Mouse (Mus musculus): ENCODE results near the gene Gabbr2.

Gene Gabbr2

DNA sequence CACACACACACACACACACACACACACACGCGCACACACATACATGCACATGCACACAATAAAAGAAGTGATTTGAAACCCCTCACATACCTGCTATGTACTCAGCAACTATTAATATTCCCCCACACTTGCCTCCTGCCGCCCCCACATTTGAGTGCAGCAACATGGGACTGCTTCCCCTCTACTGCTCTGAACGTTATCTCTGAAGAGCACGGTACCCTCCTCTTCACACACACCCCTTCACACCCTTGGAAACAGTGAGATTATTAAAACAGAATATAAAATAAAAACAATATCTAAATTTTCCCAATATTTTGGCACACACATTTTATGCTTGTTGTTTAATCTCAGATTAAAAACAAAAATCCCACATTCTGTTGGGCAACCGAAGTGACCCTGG, 77.1 kb downstream of the Gabbr2 start:
- no peak for DNase-seq

GRCm38 (mm10) chr4:46906036-46906691, 85.5 kb downstream of the Gabbr2 start:
- DNase-seq, result no peak

- no peak for DNase-seq
These were observed 86.5 kb downstream of the Gabbr2 start for GRCm38 (mm10) chr4:46905152-46905551.

DNA sequence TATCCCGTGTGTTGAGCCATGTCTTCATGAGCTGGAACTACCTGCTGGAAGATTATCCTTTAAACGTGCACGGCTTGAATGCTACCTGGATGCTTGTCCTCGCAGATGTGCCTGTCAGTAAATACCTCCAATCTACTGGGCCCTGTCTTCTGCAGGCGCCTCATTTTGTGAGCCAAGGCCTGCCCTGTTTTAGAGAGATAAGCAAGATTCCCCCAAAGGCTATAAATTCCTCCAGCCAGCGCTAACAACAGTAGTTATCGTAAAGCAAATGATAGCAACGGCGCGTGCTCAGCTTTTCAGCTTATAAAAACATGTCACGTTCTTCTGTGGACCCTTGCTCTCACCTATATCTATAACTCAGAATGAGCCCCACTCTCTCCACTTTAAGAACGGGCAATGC, 87.5 kb downstream of the Gabbr2 start:
- DNase-seq, result no peak

DNA sequence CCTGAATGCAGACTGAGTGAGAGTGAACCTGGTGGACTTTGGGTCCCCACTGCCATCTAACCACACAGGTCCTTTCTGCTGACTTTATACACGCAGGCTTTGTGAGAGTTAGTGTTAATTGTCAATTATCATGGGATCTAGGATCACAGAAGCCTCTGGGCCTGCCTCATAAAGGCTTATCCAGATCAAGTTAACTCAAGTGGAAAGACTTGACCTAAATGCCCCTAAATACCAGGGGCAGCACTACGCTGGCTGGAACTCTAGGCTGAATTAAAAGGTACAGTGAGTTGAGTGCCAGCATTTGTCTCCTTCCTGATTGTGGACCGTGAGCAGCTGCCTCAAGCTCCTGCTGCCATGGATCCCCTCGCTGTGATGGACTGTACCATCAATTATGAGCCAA, 93.1 kb downstream of the Gabbr2 start:
- DNase-seq, result peak; percentile 15

GRCm38 (mm10) chr4:46897634-46898399, 93.9 kb downstream of the Gabbr2 start:
- peak; percentile 28 for DNase-seq

- peak; percentile 66 for DNase-seq
These were observed 97.5 kb downstream of the Gabbr2 start for GRCm38 (mm10) chr4:46894144-46894543.

DNA sequence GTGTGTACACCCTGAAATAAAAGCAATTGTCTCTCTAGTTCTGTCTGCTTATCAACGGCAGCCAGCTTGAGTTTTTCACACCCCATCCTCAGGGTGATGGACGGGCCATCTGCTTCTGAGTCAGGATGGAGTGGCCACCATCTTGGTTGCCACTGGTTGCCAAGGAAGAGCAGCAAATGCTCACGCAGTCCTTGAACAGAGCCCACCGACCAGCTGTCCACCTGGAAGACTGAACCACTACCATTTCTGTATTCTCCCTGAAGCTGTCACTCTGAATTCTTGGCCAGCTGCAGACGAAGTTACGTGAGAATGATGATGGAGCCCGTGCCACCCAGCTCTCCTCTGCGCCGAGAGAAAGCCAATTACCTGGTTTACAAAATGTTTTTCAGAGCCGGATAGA, 102.5 kb downstream of the Gabbr2 start:
- no peak for DNase-seq

DNA sequence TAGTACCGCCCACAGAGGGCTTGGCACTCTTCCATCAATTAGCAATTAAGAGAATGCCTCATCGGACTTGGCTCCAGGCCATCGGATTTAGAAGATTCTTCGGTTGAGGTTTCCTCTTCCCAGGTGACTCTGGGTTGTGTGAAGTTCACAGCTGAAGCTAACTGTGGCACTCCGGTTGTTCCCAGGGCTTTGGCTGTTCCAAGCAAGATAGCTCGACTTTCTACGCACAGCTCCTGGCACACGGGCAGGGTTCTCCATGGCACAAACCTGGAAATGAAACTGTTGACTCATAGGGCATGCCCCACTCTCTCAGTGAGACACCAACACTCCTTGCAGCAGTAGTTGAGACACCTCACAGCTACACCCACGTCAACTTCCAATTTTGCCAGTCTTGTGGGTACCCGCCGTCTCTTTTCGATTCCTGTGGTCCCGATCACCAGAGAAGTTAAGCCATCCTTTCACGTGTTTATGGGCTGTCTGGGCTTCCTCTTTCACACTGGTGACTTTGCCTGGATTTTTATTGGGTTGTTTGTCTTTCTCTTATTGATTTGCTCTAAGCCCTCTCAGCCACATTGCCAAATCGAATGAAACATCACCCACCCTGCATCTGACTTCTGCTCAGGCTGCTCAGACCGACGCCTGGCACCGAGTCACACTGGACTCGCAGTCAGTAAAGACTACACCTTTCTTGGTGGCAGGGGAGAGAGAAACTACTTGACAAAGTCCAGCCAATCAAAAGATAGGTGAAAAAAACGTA, 105.9 kb downstream of the Gabbr2 start:
- peak; percentile 24 for DNase-seq

GRCm38 (mm10) chr4:46884132-46884531, 107.5 kb downstream of the Gabbr2 start:
- no peak for DNase-seq

DNA sequence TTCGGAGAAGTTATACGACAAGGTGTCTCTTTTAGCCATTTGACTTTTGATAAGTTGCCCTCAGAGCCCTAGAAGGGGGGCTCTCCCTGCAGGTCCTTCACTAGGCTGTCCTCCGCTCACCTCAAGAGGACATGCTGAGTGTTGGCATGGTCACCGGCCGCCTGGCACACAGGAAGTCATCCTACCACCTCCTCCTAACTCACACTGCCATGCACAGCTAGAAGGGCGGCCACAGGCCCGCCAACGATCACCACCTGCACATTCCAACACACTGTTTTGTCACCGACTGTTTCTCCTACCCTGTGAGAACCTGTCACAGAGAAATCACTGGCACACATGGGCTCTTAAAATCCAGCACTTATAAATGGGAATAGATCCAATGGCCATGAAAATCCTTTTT, 108.1 kb downstream of the Gabbr2 start:
- DNase-seq, result no peak

GRCm38 (mm10) chr4:46883047-46883446, 108.6 kb downstream of the Gabbr2 start:
- no peak for DNase-seq

DNA sequence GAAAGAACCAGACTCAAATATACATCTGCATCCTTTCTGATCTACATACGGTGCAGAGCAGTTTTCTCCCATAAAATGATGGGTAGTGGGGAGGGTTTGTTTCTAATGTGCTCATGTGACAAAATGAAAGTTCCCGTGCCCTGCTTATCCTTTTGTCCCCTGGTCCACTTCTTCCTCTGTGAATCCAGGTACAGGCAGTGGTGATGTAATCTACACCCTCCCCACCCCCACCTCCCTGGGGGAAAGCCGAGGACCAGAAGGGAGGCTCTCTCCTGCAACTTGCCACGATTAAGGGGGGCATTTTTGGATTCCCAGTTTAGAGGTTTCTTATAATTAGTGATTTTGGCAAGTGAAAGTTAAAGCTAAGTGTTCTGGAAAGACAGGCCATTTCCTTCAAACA, 110.4 kb downstream of the Gabbr2 start:
- no peak for DNase-seq

DNA sequence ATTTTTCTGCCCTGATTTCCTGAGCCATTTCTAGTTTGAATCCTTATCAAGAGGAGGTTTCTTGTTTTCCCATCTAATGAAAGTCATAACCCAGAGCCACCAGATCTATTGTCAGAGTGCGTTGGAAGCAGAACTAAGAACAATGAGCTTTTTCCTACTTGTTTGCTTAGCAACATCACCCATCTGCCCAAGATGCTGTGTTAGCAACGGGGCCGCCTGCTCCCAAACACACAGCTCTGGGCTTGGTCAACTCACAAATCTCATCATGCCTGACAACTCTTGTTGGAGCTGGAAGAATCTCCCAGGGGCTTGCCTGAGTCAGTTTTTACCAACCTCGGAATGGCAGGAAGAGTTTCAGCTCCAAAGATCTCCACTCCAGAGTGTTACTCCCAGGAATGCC, 111.7 kb downstream of the Gabbr2 start:
- DNase-seq, result no peak

- no peak for DNase-seq
These were observed 118.9 kb downstream of the Gabbr2 start for GRCm38 (mm10) chr4:46872750-46873149.

DNA sequence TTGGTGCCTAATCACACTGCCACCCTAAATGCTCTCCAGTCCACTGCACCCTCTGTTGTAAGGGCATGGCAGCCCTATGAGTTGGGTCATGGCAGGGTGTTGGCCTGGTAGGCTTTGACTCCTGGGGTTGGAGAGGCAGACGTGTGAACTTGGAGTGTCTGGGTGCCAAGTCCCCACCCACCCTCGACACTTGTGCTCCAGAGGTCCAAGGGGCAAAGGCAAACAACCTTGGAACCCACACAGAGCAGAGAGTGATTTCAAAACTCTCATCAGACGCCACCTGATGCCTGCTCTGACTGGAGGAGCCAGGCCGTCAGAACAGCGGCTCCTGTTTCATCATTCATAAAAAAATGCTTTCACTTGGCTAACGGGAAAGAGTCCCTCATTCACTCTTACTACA, 121.5 kb downstream of the Gabbr2 start:
- peak; percentile 92 for DNase-seq

- peak; percentile 82 for DNase-seq
These were observed 122.3 kb downstream of the Gabbr2 start for GRCm38 (mm10) chr4:46869380-46869779.

GRCm38 (mm10) chr4:46868921-46869320, 122.8 kb downstream of the Gabbr2 start:
- peak; percentile 69 for DNase-seq

- peak; percentile 83 for DNase-seq
These were observed 123.5 kb downstream of the Gabbr2 start for GRCm38 (mm10) chr4:46868181-46868580.

DNA sequence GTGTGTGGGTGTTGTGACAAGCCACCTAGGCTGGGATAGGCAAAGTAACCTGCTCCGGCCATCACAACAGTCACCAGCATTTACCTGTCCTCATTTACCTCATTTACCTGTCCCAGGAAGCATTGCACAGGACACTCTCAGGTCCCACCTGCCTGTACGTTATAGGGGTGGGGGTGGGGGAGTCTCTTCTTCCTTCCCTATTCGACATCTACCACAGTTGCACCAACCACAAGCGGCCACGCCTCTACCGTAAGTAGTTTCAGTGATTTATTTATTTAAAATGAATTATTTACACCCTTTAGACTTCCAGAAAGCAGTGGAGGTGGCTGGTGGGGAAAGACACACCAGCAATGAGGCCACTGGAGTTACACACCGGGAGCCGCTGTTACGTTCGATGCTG, 123.9 kb downstream of the Gabbr2 start:
- no peak for DNase-seq

DNA sequence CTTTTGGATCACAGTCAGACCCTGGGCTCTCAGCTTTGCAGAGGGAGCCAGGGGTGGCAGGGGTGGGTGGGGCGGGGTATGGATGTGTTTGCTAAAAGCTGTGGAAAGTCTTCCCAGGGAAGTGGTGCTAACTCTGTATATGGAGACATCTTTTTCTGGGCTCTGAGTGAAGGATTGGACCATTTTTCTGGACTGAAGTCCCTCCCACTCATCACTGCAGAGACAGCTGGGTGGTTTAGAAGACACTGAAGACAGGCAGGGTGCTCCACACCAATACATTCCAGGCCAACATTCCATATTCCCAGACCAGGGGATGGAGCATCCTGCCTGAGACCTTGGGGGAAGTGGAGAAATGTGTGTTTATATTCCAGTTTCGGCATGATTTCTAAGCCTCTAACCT, 125.6 kb downstream of the Gabbr2 start:
- DNase-seq, result no peak

DNA sequence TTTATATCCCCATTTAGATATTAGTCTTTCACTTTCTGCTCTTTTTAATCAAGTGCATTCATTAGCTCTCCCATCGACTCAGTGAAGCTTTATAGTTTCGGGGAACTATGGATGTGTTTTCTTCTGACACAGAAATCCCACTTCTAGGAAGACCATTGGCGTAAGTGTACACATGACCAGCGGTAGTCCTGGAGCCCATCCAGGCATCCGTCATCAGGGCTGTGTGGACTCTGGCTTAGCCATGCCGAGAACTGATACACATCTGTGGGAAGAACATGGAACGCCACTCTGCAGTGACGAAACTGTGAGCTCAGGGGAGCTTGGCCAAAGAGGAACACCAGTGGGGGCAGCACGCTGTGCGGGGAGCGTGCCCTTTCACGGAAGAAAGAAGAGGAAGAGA, 128.0 kb downstream of the Gabbr2 start:
- no peak for DNase-seq

GRCm38 (mm10) chr4:46862677-46863076, 129.0 kb downstream of the Gabbr2 start:
- DNase-seq, result no peak

- DNase-seq, result no peak
These were observed 131.1 kb downstream of the Gabbr2 start for GRCm38 (mm10) chr4:46860586-46860985.
